Mouse (Mus musculus) adrenal gland, adult (tissue): ENCODE results near the gene Depdc1b.
A peak's percentile ranks its signal among the peaks of the same experiment; 100 is the strongest.

Experiments
- DNase-seq, 2 experiments: peaks; one replicate each; pipeline ENCODE4 v3.0.0; 2022 to 2023; ENCODE audit warnings: low spot score in 1 of 2; ENCODE audit not compliant: inconsistent age in 2 of 2

Gene Depdc1b

GRCm38 (mm10) chr13:108349624-108350023 is 33.5 kb downstream of the Depdc1b start:
- no peak for DNase-seq

GRCm38 (mm10) chr13:108353781-108354180 is 37.6 kb downstream of the Depdc1b start:
- no peak for DNase-seq

- DNase-seq: no peak
Observed at GRCm38 (mm10) chr13:108354804-108355552, 38.8 kb downstream of the Depdc1b start.

- DNase-seq: no peak
Observed at GRCm38 (mm10) chr13:108357362-108357761, 41.2 kb downstream of the Depdc1b start.

GRCm38 (mm10) chr13:108358228-108358627 is 42.1 kb downstream of the Depdc1b start:
- no peak for DNase-seq

- DNase-seq: no peak
Observed at GRCm38 (mm10) chr13:108367496-108367895, 51.4 kb downstream of the Depdc1b start.

- DNase-seq: no peak
Observed at GRCm38 (mm10) chr13:108370241-108370941, 54.3 kb downstream of the Depdc1b start.

- no peak for DNase-seq
Observed at GRCm38 (mm10) chr13:108371352-108371921, 55.3 kb downstream of the Depdc1b start.

GRCm38 (mm10) chr13:108373231-108373630 is 57.1 kb downstream of the Depdc1b start:
- no peak for DNase-seq

GRCm38 (mm10) chr13:108376637-108377036 is 60.5 kb downstream of the Depdc1b start:
- DNase-seq: no peak

- DNase-seq: no peak
Observed at GRCm38 (mm10) chr13:108381161-108381560, 65.0 kb downstream of the Depdc1b start.

- no peak for DNase-seq
Observed at GRCm38 (mm10) chr13:108383051-108383450, 66.9 kb downstream of the Depdc1b start.

GRCm38 (mm10) chr13:108386058-108386457 is 69.9 kb downstream of the Depdc1b start:
- DNase-seq: no peak

- DNase-seq: peak; percentile 7 to 63
Observed at GRCm38 (mm10) chr13:108390565-108390964, 74.4 kb downstream of the Depdc1b start.

GRCm38 (mm10) chr13:108403197-108403596 is 87.1 kb downstream of the Depdc1b start:
- DNase-seq: no peak

GRCm38 (mm10) chr13:108404372-108404771 is 88.2 kb downstream of the Depdc1b start:
- DNase-seq: no peak

GRCm38 (mm10) chr13:108415464-108415863 is 99.3 kb downstream of the Depdc1b start:
- no peak for DNase-seq

GRCm38 (mm10) chr13:108418741-108419507 is 102.8 kb downstream of the Depdc1b start:
- DNase-seq: no peak

- DNase-seq: no peak
Observed at GRCm38 (mm10) chr13:108426322-108426721, 110.2 kb downstream of the Depdc1b start.

- DNase-seq: no peak
Observed at GRCm38 (mm10) chr13:108428809-108429208, 112.7 kb downstream of the Depdc1b start.

- DNase-seq: no peak
Observed at GRCm38 (mm10) chr13:108429623-108430022, 113.5 kb downstream of the Depdc1b start.
